Mouse (Mus musculus) hindbrain, embryonic 14.5 days (tissue): ENCODE measurements around the gene Fras1. TPM values are rescaled to one million over a fixed set of nuclear protein-coding genes. Genes with fewer than 3 reads are reported as not detected.

ENCODE experiments used
- polyA plus RNA-seq: library from polyadenylated mRNA; unstranded; fragments of >200 nt; fragmentation: Nextera tagmentation; extraction: Ambion mirVana; gene quantifications from 2 replicates; pipeline ENCODE4 v1.2.1, GENCODE M21; 2014

Gene Fras1
- polyA plus RNA-seq, 1 experiment from 2014 or later, result 9.8 TPM

Other genes with a start within 250 kb of the Fras1 start
- 19.1 and 20.0 TPM in 2 replicates for gene Cnot6l, start 209.8 kb upstream of the Fras1 start, polyA plus RNA-seq
- 18.5 and 19.0 TPM in 2 replicates for gene Mrpl1, start 164.5 kb upstream of the Fras1 start, polyA plus RNA-seq